Mouse (Mus musculus) cerebellum, adult 2 months (tissue): ENCODE measurements around the gene Agrp. TPM values are rescaled to one million over a fixed set of nuclear protein-coding genes. Genes with fewer than 3 reads are reported as not detected.

Experiments
- DNase-seq, 2 experiments: peaks; one replicate each; pipeline ENCODE4 v3.0.0; 2021
- H3K27ac ChIP-seq: fragments of 200-500 bp; 2 replicates; pipeline ENCODE4 v1.5.1; 2012; ENCODE audit warnings: low read length, control low read depth, inconsistent platforms; ENCODE audit not compliant: insufficient read depth
- H3K27me3 ChIP-seq: fragments of 200-500 bp; 2 replicates; pipeline ENCODE4 v1.6.1; 2012; ENCODE audit warnings: inconsistent platforms, mild to moderate bottlenecking, low read length, moderate library complexity; ENCODE audit not compliant: control insufficient read depth, insufficient read depth
- H3K4me1 ChIP-seq: fragments of 200-500 bp; 2 replicates; pipeline ENCODE4 v1.6.1; 2011; ENCODE audit warnings: low read length; ENCODE audit not compliant: control insufficient read depth, insufficient read depth
- H3K4me3 ChIP-seq: fragments of 200-500 bp; replicated peaks from 2 replicates; pipeline ENCODE3; 2011; ENCODE audit warnings: mild to moderate bottlenecking, low read depth, low read length, control low read depth; ENCODE audit not compliant: insufficient read depth
- CTCF ChIP-seq: fragments of 200-500 bp; IDR thresholded peaks from 2 replicates; pipeline ENCODE4 v1.5.1; 2011; ENCODE audit warnings: low read depth, mild to moderate bottlenecking, control low read depth, low read length, moderate library complexity, borderline replicate concordance; ENCODE audit not compliant: insufficient read depth
- POLR2A ChIP-seq: fragments of 200-500 bp; IDR thresholded peaks from 2 replicates; pipeline ENCODE4 v1.6.1; 2011; ENCODE audit warnings: low read length, control low read depth, borderline replicate concordance; ENCODE audit not compliant: insufficient read depth
- WGBS: fragments of 180-500 bp; shearing (Covaris S2); methylation state at CpG from one replicate; pipeline ENCODE4 v1.1.7; 2018; 5-methylcytosine and 5-hydroxymethylcytosine counted together
- polyA plus RNA-seq: library from polyadenylated mRNA; depleted of rRNA; stranded (reverse); fragments of >200 nt; gene quantifications from 2 replicates; pipeline ENCODE4 v1.2.3, GENCODE M21; 2012

Agrp gene
- polyA plus RNA-seq, 1 experiment, result 0.36 TPM

- 59% methylated on average over 3 of the region's 3 CpGs for WGBS
- Histone ChIP-seq H3K4me3 (no peak overlapping the region), H3K4me1 (peaks cover 25% of the 10 kb centered on the region), H3K27me3 (no peaks in the 10 kb centered on the region), H3K27ac (no peak overlapping the region)
- DNase-seq, result no peak
- TF ChIP-seq CTCF, result no peak
- TF ChIP-seq POLR2A, result no peak
These were observed 107.9 kb downstream of the Agrp start for GRCm38 (mm10) chr8:105529271-105529670.

- no peak for DNase-seq
- Histone ChIP-seq H3K4me3 (no peak overlapping the region), H3K27ac (no peak overlapping the region), H3K27me3 (no peaks in the 10 kb centered on the region), H3K4me1 (peaks cover 17% of the 10 kb centered on the region)
- TF ChIP-seq POLR2A, result no peak
- no peak for TF ChIP-seq CTCF
- WGBS, result 65% methylated on average over 1 of the region's 1 CpGs
These were observed 109.0 kb downstream of the Agrp start for GRCm38 (mm10) chr8:105528206-105528605.

GRCm38 (mm10) chr8:105527110-105527509, 110.1 kb downstream of the Agrp start:
- no peak for DNase-seq
- Histone ChIP-seq H3K4me1 (peaks cover 17% of the 10 kb centered on the region), H3K27ac (no peak overlapping the region), H3K4me3 (no peak overlapping the region), H3K27me3 (no peaks in the 10 kb centered on the region)
- no peak for TF ChIP-seq POLR2A
- TF ChIP-seq CTCF, result no peak
- WGBS, result 28% methylated on average over 2 of the region's 2 CpGs

- Histone ChIP-seq H3K27me3 (no peaks in the 10 kb centered on the region), H3K4me3 (no peak overlapping the region), H3K4me1 (peaks cover 9% of the 10 kb centered on the region), H3K27ac (no peak overlapping the region)
- no peak for DNase-seq
- 82% methylated on average over 9 of the region's 9 CpGs for WGBS
- TF ChIP-seq POLR2A (no peak), CTCF (no peak)
These were observed 114.3 kb downstream of the Agrp start for GRCm38 (mm10) chr8:105522890-105523289.

- 62% methylated on average over 21 of the region's 21 CpGs for WGBS
- TF ChIP-seq CTCF (no peak), POLR2A (no peak)
- no peaks in the 10 kb centered on the region for H3K27me3 ChIP-seq
- H3K4me1 ChIP-seq, result peaks cover 8% of the 10 kb centered on the region
- no peak overlapping the region for H3K27ac ChIP-seq
- DNase-seq, result no peak
- no peak overlapping the region for H3K4me3 ChIP-seq
These were observed 115.0 kb downstream of the Agrp start for GRCm38 (mm10) chr8:105521995-105522769.

- 20% methylated on average over 3 of the region's 3 CpGs for WGBS
- no peak for DNase-seq
- Histone ChIP-seq H3K4me3 (no peak overlapping the region), H3K27ac (no peak overlapping the region), H3K27me3 (no peaks in the 10 kb centered on the region), H3K4me1 (peaks cover 5% of the 10 kb centered on the region; the same call in 1 of the 2 replicates)
- no peak for TF ChIP-seq POLR2A
- no peak for TF ChIP-seq CTCF
These were observed 116.1 kb downstream of the Agrp start for GRCm38 (mm10) chr8:105521061-105521460.

- WGBS, result 65% methylated on average over 5 of the region's 5 CpGs
- TF ChIP-seq POLR2A, result no peak
- no peak for TF ChIP-seq CTCF
- H3K4me1 ChIP-seq, result peaks cover 5% of the 10 kb centered on the region; the same call in 1 of the 2 replicates
These were observed 116.7 kb downstream of the Agrp start for GRCm38 (mm10) chr8:105520521-105520920.

GRCm38 (mm10) chr8:105519591-105519990, 117.6 kb downstream of the Agrp start:
- WGBS, result 27% methylated on average over 2 of the region's 2 CpGs
- Histone ChIP-seq H3K27ac (no peak overlapping the region), H3K4me3 (no peak overlapping the region)

More at GRCm38 (mm10) chr8:105520521-105520920, 116.7 kb downstream of the Agrp start:
- DNase-seq, result no peak
- no peak overlapping the region for H3K27ac ChIP-seq
- H3K27me3 ChIP-seq, result no peaks in the 10 kb centered on the region
- no peak overlapping the region for H3K4me3 ChIP-seq

More at GRCm38 (mm10) chr8:105519591-105519990, 117.6 kb downstream of the Agrp start:
- Histone ChIP-seq H3K4me1 (peaks cover 5% of the 10 kb centered on the region; the same call in 1 of the 2 replicates), H3K27me3 (no peaks in the 10 kb centered on the region)
- no peak for DNase-seq
- TF ChIP-seq CTCF (no peak), POLR2A (no peak)
